Mouse (Mus musculus): ENCODE measurements around the gene Exd2.

Gene Exd2

DNA sequence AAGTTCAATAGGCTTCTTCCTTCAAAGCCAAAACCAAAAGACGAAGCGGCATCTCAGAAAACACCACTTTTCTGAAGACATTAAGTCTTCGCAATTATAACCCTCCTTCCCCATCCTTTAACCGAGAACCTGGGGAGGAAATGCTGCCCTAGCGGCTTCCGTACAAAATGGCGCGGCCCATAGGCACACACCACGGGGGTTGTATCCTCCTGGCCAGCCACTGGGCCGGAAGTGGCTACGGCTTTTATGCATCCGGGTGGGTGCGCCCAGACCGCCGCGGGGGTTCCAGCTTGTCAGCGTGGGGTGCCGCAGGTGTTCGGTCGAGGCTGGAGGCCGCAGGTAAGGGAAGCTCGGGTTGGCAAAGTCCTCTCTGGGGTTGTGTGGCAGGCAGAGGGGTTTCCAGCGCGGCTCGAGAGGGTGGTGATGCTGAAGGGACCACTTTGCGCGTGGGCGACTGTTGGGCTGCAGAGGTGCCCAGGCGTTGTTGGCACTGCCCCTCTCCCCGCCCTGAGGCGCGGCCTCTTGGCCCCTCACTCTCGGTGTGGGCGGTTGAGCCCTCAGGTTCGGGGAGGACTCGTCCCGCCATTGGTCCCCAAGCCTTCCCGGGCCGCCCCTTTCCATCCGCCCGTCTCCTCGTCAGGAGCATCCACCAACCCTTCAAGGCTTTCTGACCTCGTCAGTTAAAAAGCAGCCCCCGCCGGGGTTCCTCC lies at the start of gene Exd2:
Gene Exd2 (plus strand): TSS at position 154 of the 710 bp plus-strand sequence.
- peak; percentile 91 to 92 for DNase-seq (ENCODE audit: low spot score in 2 of 2)

DNA sequence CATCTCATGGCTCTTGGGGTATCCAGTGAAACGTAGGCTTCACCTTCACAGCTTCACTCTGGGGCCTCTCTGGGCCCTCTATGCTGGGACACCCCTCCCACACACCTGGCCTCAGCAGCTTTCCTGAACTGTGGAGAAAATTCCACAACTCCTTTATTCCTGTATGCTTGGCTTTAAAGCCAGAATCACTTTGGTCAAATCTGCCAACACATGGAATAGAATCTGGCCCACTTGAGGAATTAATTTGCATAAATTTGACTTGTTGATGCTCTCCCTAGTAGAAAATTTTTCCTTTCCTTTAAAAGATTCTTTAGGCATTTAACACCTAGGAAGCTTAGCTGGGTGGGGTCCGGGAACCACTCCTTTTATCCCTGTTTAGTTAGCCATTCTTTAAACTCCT lies 47.8 kb upstream of the Exd2 start:
- no peak for DNase-seq (ENCODE audit: low spot score in 2 of 2)

DNA sequence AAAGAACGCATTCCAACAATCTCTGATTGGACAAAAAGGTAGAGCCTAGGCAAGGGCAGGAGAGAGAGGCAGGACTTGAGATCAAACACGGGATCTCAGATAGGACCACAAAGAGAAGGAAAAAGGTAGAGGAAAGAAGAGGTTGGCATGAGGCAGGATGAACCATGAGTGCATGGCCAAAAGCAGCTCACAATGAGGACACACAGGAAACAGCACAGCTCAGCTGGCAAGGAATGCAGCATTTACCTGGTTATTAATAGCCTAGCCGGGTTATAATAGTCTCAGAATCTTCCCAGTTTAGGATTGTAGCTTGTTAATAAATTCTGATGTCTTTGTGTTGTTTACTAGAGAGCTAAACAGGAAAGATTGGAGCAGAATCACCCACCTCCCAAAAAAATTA lies 35.2 kb upstream of the Exd2 start:
- DNase-seq (ENCODE audit: low spot score in 2 of 2): no peak

- DNase-seq (ENCODE audit: low spot score in 2 of 2): no peak
These were observed 29.6 kb upstream of the Exd2 start for GRCm38 (mm10) chr12:80433266-80433665.

DNA sequence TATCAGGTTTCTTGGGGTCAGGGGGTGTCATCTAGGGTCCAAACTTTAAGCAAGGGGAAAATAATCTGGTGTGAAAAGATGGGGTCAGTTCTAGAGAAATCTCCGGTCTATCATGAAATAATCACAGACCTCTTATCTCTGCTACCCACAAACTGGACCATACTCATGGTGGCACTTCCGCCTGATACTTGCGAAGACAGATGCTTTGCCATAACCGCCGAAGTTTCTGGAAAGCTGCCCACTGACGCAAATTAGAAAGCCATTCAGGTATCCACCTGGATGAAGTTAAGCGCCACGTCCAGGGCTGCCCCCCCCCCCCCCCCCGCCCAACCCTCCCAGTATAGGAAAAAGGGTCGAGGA lies 28.3 kb upstream of the Exd2 start:
- no peak for DNase-seq (ENCODE audit: low spot score in 2 of 2)

- DNase-seq (ENCODE audit: low spot score in 2 of 2): peak; percentile 66
These were observed 27.8 kb upstream of the Exd2 start for GRCm38 (mm10) chr12:80434961-80435691.

DNA sequence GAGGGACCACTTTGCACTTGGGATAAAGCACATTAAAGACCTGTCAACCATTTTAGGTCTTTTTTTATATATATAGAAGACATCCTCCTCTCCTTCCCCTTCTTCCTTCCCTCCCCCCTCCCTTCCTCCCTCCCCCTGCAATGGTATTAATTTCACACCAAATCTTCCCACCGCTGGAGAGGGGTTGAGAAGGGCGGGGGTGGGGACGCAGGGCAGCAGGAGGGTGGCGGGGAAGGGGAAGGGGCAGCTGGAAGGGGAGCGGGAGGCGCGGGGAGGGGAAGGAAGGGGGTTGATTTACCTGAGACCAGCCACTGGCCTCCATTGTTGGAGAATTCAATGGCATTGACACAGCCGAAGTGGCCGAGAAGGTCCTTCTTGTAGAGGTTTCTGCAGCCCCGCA lies 27.0 kb upstream of the Exd2 start:
- no peak for DNase-seq (ENCODE audit: low spot score in 2 of 2)

- DNase-seq (ENCODE audit: low spot score in 2 of 2): peak; percentile 81 to 82
These were observed 26.4 kb upstream of the Exd2 start, which contains the start of gene Dcaf5 for GRCm38 (mm10) chr12:80436336-80436976. Dcaf5 (minus strand) TSS chr12:80436601.

DNA sequence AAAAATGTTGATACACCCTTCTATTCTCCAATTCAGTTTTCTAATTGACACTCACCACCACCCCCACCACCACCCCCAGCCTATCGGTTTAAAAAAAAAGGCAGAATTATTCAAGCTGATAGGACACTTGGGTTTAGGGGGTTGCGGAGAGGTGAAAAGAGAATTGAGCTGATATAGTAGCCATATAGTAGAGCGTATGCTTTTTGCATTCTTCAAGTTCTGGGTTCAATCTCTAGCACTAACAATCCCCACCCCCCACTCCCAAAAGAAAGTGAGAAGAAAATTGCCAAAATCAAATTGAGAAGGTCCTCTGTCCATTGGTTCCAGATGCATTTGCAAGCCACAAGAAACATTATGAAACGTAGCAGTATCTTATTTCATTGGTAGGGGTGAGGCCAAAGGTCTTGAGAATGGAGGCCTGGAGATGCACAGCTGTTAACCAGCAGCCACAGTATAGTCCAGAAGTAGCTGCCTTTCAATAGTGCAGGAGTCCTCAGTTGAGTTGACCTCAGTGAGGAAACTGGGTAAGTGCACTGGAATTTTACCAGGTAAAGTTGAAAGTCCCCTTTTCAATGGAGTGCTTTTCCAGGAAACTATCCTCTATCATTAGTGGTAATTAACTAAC lies 25.7 kb upstream of the Exd2 start:
- no peak for DNase-seq (ENCODE audit: low spot score in 2 of 2)

- DNase-seq (ENCODE audit: low spot score in 2 of 2): peak in 1 of 2 experiments; percentile 35
These were observed 21.9 kb upstream of the Exd2 start for GRCm38 (mm10) chr12:80440957-80441356.

DNA sequence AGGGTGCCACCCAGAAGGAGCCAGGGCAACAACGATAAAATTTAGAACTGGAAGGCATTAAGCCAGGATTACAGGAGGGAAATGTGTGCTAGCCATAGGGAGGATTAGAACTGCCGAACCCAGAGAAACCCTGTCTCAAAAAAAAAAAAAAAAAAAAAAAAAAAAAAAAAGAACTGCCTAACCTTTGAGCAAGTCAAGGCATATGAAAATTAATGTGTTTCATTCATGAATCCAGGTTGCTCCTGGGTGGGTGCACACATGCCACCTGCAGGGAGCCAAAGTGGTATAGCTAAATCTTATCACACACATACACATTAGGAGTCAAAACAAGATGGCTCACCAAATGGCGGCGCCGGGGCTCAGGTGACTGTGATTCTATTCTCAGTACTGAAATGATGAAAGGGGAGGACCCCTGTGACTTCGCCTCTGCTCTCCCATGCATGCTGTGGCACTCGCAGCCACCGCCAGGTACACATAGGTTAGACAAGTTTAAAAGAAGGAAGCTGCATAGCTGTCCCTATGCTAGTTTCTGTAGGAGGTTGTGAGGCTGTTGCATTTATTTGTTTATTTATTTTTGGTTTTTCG lies 18.3 kb upstream of the Exd2 start:
- DNase-seq (ENCODE audit: low spot score in 2 of 2): no peak

- DNase-seq (ENCODE audit: low spot score in 2 of 2): no peak
These were observed 9.4 kb upstream of the Exd2 start for GRCm38 (mm10) chr12:80453506-80453905.

DNA sequence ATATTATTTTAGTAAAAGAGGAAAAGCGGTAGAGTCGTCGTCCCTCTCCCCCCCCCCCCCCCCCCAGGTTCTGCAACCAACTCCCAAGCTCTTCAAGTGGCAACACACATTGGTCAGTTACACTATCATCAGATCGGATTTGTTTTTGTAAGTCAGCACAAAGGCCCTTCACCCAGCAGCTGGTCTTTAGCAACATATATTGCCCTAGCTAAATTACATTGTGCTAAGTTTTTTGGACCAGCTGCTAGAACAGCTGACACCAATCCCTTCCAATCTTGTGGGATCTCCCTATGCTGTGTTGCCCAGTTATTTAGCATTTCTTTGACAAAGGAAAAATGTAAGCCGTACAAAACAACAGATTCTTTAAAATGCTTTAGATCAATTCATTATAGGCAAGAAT lies 4.9 kb upstream of the Exd2 start:
- DNase-seq (ENCODE audit: low spot score in 2 of 2): no peak

- DNase-seq (ENCODE audit: low spot score in 2 of 2): peak in 1 of 2 experiments; percentile 18
These were observed 501 bp upstream of the Exd2 start for GRCm38 (mm10) chr12:80462292-80462896.

GRCm38 (mm10) chr12:80463666-80464269 lies 873 bp downstream of the Exd2 start:
- no peak for DNase-seq (ENCODE audit: low spot score in 2 of 2)

DNA sequence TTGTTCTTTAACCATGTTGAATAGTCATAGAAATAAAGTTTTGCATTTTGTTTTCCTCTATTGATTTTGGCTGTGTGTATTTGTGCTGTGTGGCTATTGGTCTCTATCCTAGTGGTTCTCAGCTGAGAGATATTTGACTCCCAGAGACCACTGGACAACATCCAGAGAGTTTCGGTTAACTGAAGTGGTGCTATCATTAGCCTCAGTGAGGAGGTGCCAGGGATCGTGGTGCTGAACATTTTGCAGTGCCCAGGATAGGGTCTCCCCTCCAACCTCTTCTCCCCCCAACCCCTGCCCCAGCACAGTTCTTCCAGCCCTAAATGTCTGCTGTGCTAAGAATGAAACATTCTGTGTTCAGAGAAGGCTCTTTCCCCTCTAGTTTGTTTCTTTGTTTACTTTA lies 7.3 kb downstream of the Exd2 start:
- no peak for DNase-seq (ENCODE audit: low spot score in 2 of 2)

GRCm38 (mm10) chr12:80471926-80472325 lies 9.0 kb downstream of the Exd2 start:
- DNase-seq (ENCODE audit: low spot score in 2 of 2): no peak

GRCm38 (mm10) chr12:80473731-80474130 lies 10.8 kb downstream of the Exd2 start:
- no peak for DNase-seq (ENCODE audit: low spot score in 2 of 2)

GRCm38 (mm10) chr12:80479986-80480385 lies 17.1 kb downstream of the Exd2 start:
- no peak for DNase-seq (ENCODE audit: low spot score in 2 of 2)

GRCm38 (mm10) chr12:80483397-80483796 lies 20.5 kb downstream of the Exd2 start:
- DNase-seq (ENCODE audit: low spot score in 2 of 2): no peak

DNA sequence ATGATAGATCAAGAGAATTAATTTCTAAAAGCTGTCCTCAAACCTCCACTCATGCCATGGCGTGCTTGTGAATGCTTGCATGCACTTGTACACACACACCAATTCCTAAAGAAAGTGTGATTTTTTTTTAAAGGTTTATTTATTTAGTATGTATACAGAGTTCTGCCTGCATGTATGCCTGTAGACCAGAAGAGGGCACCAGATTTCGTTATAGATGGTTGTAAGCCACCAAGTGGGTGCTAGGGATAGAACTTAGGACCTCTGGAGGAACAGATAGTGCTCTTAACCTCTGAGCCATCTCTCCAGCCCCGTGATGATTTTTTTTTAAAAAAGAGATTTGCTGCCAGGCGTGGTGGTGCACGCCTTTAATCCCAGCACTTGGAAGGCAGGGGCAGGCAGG lies 30.4 kb downstream of the Exd2 start:
- DNase-seq (ENCODE audit: low spot score in 2 of 2): no peak
